Mouse (Mus musculus): ENCODE data around the gene Gm5728. TPM values are rescaled to one million over a fixed set of nuclear protein-coding genes. Genes with fewer than 3 reads are reported as not detected.
"Not testable (repeated sequence)": the region's sequence is repeated elsewhere in the genome, so short reads cannot be mapped to it uniquely, and the experiment has no call there.

The Gm5728 gene
- not detected for total RNA-seq (2021)
- long read RNA-seq, experiment 1, result 0 reads
- long read RNA-seq, experiment 2, result 0 reads

- H3K4me3 ChIP-seq; intact Hi-C loops (cut with DNase I); DNase-seq; H3K27ac ChIP-seq: not testable (repeated sequence)
Observed at GRCm38 (mm10) chr7:20375310-20375709, at the start of gene Gm5728. Gm5728 (minus strand) TSS chr7:20375410.

- DNase-seq; H3K4me3 ChIP-seq; intact Hi-C loops (cut with DNase I); H3K27ac ChIP-seq: not testable (repeated sequence)
Observed at GRCm38 (mm10) chr7:20417642-20418041, 42.4 kb upstream of the Gm5728 start, which contains the start of gene Vmn1r100. Vmn1r100 (plus strand) TSS chr7:20417942.

GRCm38 (mm10) chr7:20333965-20334364, 41.2 kb downstream of the Gm5728 start, which contains the start of gene Gm4133:
Gm4133 (minus strand) TSS chr7:20334065.
- DNase-seq; H3K4me3 ChIP-seq; H3K27ac ChIP-seq; intact Hi-C loops (cut with DNase I): not testable (repeated sequence)

Other genes starting within 250 kb of the Gm5728 start
- gene Vmn1r93, start 236.3 kb downstream of the Gm5728 start, total RNA-seq (2021), result not detected
- not detected for gene Vmn1r94, start 207.0 kb downstream of the Gm5728 start, total RNA-seq (2021)
- gene Vmn1r95, start 181.7 kb downstream of the Gm5728 start, total RNA-seq (2021), result not detected
- gene Gm6164, start 169.8 kb downstream of the Gm5728 start, total RNA-seq (2021), result not detected
- gene Gm4498, start 141.6 kb downstream of the Gm5728 start, total RNA-seq (2021), result not detected
- not detected for gene Gm5890, start 112.6 kb downstream of the Gm5728 start, total RNA-seq (2021)
- gene Gm4133, start 41.3 kb downstream of the Gm5728 start, total RNA-seq (2021), result not detected
- gene Vmn1r100, start 42.5 kb upstream of the Gm5728 start, total RNA-seq (2021), result not detected
- not detected for gene Vmn1r101, start 67.2 kb upstream of the Gm5728 start, total RNA-seq (2021)
- gene Gm10670, start 99.5 kb upstream of the Gm5728 start, total RNA-seq (2021), result not detected
- not detected for gene Vmn1r103, start 135.1 kb upstream of the Gm5728 start, total RNA-seq (2021)
- gene Vmn1r104, start 158.4 kb upstream of the Gm5728 start, total RNA-seq (2021), result not detected
- gene Gm5726, start 170.3 kb upstream of the Gm5728 start, total RNA-seq (2021), result not detected
- not detected for gene Gm4141, start 200.8 kb upstream of the Gm5728 start, total RNA-seq (2021)
- gene Gm4513, start 223.6 kb upstream of the Gm5728 start, total RNA-seq (2021), result not detected